ENCODE assay signal across 7 mouse cellular contexts in the genomic region with DNA sequence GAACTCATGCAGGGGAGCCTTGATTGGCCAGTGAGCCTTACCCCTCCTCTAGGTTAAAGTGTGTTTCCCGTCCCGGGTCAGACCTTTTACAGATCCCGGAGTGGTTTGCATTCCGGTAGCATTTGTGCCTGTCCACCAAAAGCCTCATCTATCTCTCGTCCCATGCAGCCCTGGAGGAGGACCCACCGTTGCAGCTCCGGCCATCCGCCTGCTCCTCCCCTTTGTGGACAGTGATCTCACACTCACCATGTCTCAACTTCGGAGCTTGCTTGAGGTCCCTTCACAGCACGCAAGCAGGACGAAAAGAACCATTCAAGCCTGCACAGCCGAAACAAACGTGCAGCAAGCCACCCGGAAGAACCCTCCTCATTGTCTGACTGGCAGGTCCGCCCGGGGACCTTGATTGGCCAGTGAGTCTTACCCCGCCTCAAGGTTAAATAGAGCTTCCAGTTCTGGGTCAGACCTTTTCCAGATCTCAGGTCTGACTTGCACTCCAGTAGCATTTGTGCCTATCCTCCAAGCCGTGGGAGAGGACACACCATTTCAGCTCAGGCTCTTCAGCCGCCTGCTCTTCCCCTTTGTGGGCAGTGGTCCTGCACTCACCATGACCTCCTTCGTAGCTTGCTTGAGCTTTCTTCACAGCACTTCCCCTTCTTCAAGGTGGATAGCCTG.
DNase-seq lines count a peak whose midpoint lies in the region; ATAC-seq lines count a peak whose summit lies in the region.

No protein-coding gene starts in this region.

- H3K27ac ChIP-seq in intestine, embryonic 16.5 days (ENCODE audit: low read length): peak overlapping the region; percentile 87
- peak overlapping the region; percentile 61 for H3K27ac ChIP-seq in midbrain, embryonic 11.5 days (ENCODE audit: low read depth, low read length)

- WGBS in intestine, embryonic 16.5 days: under 1% methylated on average over 20 of the region's 20 CpGs
- under 1% methylated on average over 20 of the region's 20 CpGs for WGBS in midbrain, embryonic 11.5 days

- intact Hi-C loops in left cerebral cortex, postnatal 36 days (cut with DNase I): no loop called here

- H3K4me2 ChIP-seq in intestine, embryonic 16.5 days (ENCODE audit: low read depth, low read length): peak overlapping the region; percentile 83
- peak overlapping the region; percentile 56 for H3K4me2 ChIP-seq in midbrain, embryonic 11.5 days

- peak overlapping the region; percentile 79 for H3K9ac ChIP-seq in intestine, embryonic 16.5 days (ENCODE audit: low read depth, low read length)
- peak overlapping the region; percentile 76 for H3K9ac ChIP-seq in midbrain, embryonic 11.5 days (ENCODE audit: low read length)

- DNase-seq in adrenal gland, adult 8-10 months: peak; percentile 81
- DNase-seq in embryo, embryonic 9.5 days (ENCODE audit: extremely low spot score): peak; percentile 83
- DNase-seq in gastrocnemius, postnatal 4 days (ENCODE audit: low spot score in 2 of 2): peak; percentile 57 to 74
- peak; percentile 84 for DNase-seq in left cerebral cortex, postnatal 36 days (ENCODE audit: low spot score in 2 of 2)
- DNase-seq in midbrain, embryonic 11.5 days (ENCODE audit: low spot score, missing footprints): peak; percentile 97
- peak; percentile 62 for DNase-seq in skeletal muscle tissue, adult 2 months (ENCODE audit: low read depth, low spot score)

- H3K36me3 ChIP-seq in intestine, embryonic 16.5 days (ENCODE audit: control insufficient read depth, insufficient read depth, low read length): no peaks in the 10 kb centered on the region
- no peaks in the 10 kb centered on the region for H3K36me3 ChIP-seq in midbrain, embryonic 11.5 days (ENCODE audit: control insufficient read depth, insufficient read depth, low read length)

- ATAC-seq in intestine, embryonic 16.5 days: peak; percentile 100
- peak; percentile 98 for ATAC-seq in midbrain, embryonic 11.5 days (ENCODE audit: low FRiP score)

- H3K9me3 ChIP-seq in intestine, embryonic 16.5 days (ENCODE audit: control insufficient read depth, low read length): no peaks in the 10 kb centered on the region
- H3K9me3 ChIP-seq in midbrain, embryonic 11.5 days (ENCODE audit: control insufficient read depth, low read length): no peaks in the 10 kb centered on the region

- H3K27me3 ChIP-seq in intestine, embryonic 16.5 days (replicated peaks; ENCODE audit: control insufficient read depth, insufficient read depth, low read length): no peaks in the 10 kb centered on the region
- no peaks in the 10 kb centered on the region for H3K27me3 ChIP-seq in midbrain, embryonic 11.5 days (ENCODE audit: control insufficient read depth, insufficient read depth, low read length)

- peak overlapping the region; percentile 76 for H3K4me3 ChIP-seq in intestine, embryonic 16.5 days (ENCODE audit: low read length)
- peak overlapping the region; percentile 63 for H3K4me3 ChIP-seq in midbrain, embryonic 11.5 days (ENCODE audit: low read depth, low read length)

- no peaks in the 10 kb centered on the region for H3K4me1 ChIP-seq in intestine, embryonic 16.5 days (ENCODE audit: control insufficient read depth, insufficient read depth, low read length)
- H3K4me1 ChIP-seq in midbrain, embryonic 11.5 days (ENCODE audit: control insufficient read depth, insufficient read depth, low read length): peaks cover 3% of the 10 kb centered on the region; the same call in 1 of the 2 replicates

Comparison
In these comparisons a context has a peak if more than half of its experiments do, and no peak if none do; other contexts are left out.
1. Peak in every context shown above with its lines: DNase-seq, ATAC-seq, H3K4me3 ChIP-seq and H3K27ac ChIP-seq.